Mouse (Mus musculus) frontal cortex, adult 2 months (tissue): ENCODE data around the gene Gltpd2. TPM values are rescaled to one million over a fixed set of nuclear protein-coding genes. Genes with fewer than 3 reads are reported as not detected.
"Not testable (repeated sequence)": the region's sequence is repeated elsewhere in the genome, so short reads cannot be mapped to it uniquely, and the experiment has no call there.

ENCODE experiments used
- DNase-seq, 2 experiments: peaks; one replicate each; pipeline ENCODE4 v3.0.0; 2022; ENCODE audit warnings: low spot score in 1 of 2; ENCODE audit errors: extremely low spot score in 1 of 2
- polyA plus RNA-seq: library from polyadenylated mRNA; depleted of rRNA; stranded (reverse); fragments of >200 nt; gene quantifications from 2 replicates; pipeline ENCODE4 v1.2.3, GENCODE M21; 2012; rRNA removed

The Gltpd2 gene
- polyA plus RNA-seq: 0.13 TPM in 1 of 2 replicates, not detected in the other

DNA sequence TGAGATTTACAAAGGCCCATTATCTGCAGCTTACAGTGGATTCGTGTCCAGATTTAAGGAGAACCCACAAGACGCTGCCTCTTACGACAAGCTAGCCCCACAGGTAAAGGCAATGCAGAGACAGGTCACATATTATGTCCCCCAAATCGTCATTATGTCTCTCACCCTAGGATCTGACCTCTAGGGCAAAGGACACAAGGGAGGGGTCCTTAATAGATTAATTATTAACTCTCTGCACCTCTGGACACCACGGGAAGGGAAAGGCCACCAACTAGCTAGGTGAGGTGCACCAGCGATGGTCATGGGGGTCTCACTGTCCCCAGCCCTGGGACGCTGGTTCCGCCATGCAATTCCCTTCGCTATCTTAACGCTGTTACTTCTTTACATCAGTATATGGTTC is at the start of gene Gltpd2:
Gene Gltpd2, plus strand, starts transcription at position 274 of the 400 bp plus-strand sequence.
- DNase-seq: no peak

DNA sequence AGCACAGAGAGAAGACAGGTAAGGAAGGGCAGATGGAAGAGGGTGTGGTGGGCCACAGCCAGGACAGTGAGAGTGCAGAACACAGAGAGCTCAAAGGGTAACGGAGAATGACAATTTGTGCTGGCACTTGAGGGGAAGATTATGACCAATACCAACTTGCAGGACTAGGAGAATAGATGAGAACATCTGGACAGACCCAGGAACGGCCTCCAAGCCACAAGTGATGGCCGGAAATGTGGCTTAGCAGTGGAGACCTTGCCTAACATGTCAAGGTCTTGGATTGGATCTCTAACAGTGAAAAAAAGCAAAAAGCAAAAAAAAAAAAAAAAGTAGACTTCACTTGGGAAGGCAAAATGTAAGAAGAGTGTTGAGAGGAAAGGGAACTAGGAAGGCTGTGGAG is 49.2 kb upstream of the Gltpd2 start:
- DNase-seq: no peak

DNA sequence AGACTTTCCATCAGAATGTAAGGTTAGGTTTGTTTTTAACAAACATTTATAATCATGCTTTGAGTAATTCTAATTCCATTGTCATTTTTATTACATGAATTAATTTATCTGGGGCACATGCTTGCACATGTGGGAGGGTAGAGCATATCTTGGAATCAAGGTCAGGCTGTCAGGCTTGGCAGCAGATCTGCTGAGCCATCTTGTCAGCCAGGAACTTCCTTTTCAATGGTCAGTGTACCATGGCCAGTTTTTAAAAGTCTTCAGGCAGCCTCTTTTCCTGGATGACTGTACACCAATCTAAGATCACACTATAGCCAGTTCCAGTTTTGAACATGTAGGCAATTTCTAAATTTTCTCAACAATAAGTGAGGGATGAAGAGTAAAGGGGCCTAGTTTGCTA is 46.3 kb upstream of the Gltpd2 start:
- DNase-seq: no peak

DNA sequence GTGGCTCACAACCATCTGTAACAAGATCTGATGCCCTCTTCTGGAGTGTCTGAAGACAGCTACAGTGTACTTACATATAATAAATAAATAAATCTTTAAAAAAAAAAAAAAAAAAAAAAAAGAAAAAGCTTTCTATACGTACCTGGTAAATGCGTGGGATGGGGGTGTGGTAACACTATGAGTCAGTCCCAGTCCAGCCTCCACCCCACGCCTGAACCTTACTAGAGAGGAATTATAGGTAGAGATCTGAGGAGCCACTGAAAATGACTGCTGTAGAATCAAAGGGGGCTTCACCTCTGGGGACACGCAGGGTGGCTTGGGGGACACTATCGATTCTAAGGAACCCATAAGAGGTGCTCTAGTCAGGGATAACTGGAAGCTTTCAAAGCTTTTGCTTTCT is 45.7 kb upstream of the Gltpd2 start:
- DNase-seq: not testable (repeated sequence)

GRCm38 (mm10) chr11:70474872-70475534 is 44.0 kb upstream of the Gltpd2 start:
- no peak for DNase-seq

DNA sequence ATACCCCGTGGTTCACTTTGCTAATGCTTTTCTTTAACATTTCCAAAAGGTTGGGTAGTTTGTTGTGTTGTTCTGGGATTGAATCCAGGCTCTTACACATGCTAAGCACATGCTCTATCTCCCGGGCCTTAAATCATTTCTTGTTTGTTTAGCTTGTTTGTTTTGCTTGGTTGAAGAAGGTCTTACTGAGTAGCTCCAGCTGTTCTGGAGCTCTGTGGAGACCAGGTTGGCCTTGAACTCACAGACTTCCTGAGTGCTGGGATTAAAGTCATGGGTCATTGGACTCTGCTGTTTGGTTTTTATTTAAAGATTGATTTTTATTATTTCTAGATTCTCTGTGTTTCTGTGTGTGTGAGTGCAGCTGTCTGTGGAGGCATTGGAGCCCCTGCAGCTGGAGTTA is 33.5 kb upstream of the Gltpd2 start:
- DNase-seq: no peak

GRCm38 (mm10) chr11:70487816-70488215 is 31.2 kb upstream of the Gltpd2 start:
- DNase-seq: no peak

DNA sequence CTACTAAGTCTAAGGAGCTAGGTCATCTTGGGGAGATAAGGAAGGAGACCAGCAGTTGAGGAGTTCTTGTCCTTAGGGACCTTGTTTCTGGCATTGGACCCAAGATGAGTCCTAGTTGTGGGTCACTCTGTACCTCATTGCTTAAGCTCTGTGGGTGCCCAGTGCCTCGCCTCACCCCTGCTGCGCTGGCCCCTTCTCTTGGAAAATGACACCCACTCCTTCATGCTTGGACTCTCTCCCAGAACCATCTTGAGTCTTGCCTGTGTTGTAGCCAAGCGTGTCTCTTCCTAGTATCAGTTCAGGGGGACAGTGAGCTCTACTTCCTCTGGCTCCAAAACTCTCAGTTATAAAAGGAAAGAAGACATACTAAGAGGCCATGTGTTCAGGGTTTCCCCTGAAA is 29.9 kb upstream of the Gltpd2 start:
- DNase-seq: peak in 1 of 2 experiments; percentile 15

DNA sequence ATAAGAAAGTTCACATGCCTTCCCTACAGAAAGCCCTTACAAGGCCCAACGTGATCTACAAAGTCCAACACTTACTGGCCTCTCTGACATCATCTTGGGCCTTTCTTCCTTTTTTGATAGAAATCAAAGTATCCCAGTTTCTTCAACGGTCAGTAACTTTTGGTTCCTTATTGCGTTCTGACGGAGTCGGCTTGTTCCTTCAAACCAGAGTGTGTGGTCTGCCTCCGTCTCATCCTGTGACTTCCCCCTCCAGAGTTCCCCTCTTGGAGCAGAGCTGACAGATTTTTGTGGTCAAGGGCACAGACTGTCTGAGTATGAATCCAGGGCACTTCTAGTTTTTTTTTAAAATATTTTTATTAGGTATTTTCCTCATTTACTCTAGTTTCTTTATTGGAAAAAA is 29.3 kb upstream of the Gltpd2 start:
- no peak for DNase-seq

- DNase-seq: peak in 1 of 2 experiments; percentile 35
Observed at GRCm38 (mm10) chr11:70499566-70500475, 19.2 kb upstream of the Gltpd2 start.

GRCm38 (mm10) chr11:70500476-70500812 is 18.6 kb upstream of the Gltpd2 start:
- DNase-seq: no peak

DNA sequence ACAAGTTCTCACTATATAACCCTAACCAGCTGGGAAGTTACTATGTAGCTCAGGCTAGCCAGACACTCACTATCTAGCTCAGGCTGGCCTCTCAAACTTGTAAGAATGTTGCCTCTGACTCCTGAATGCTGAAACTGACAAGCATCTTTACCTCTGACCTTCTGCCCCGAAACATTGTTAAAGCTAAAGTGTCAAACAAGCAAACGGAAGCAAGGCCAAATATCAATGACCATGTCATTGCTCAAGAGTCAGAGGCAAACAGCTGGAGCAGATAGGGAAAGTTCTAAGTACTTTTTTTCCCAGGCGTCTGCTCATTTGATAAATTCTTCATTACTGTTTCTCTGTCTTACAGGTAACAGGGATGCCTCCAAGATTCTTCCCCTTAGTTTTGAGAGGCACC is 17.0 kb upstream of the Gltpd2 start:
- DNase-seq: no peak

DNA sequence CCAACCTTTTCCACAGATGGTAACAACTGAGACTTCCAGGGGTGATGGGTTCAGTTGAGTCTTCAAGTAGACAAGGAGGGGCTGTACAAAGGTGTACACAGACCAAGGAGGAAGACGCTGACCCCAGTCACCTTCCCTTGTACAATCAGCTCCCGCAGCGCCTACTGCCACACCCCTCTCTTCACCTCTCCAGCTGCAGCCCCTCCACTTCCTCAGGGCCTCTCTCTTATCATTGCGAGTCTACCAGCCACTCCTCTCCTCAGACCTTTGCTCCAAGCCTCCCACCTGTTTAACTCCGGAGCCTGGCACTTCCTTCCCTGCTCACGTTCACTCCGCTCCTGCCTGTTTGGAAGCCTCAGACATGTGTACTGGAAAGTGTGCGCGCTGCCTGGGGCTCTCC is 14.0 kb upstream of the Gltpd2 start, which contains the start of gene Tm4sf5:
Gene Tm4sf5, plus strand, starts transcription at position 275 of the 400 bp plus-strand sequence.
- DNase-seq: no peak

GRCm38 (mm10) chr11:70506385-70506784 is 12.6 kb upstream of the Gltpd2 start:
- DNase-seq: peak in 1 of 2 experiments; percentile 72

DNA sequence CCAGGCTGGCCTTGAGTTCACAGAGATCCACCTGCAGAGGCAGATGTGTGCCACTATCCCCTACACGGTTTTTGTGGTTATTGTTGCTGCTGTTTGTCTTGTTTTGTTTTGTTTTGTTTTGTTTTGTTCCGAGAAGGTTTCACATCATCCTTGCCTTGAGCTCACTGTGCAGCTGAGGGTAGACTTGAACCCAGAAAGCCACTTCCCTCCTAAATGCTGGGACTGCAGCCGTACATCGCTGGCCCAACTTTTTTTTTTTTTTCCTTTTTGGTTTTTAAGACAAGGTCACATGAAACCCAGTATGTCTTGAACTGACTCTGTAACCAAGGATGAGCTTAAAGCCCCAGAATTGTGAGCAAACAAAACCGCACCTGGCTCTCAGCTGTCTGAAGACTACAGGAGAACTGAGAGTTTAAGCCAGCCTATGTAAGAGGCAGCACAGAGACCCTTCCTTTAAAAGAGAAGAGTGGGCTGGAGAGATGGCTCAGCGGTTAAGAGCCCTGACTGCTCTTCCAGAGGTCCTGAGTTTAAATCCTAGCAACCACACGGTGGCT is 12.0 kb upstream of the Gltpd2 start:
- no peak for DNase-seq

DNA sequence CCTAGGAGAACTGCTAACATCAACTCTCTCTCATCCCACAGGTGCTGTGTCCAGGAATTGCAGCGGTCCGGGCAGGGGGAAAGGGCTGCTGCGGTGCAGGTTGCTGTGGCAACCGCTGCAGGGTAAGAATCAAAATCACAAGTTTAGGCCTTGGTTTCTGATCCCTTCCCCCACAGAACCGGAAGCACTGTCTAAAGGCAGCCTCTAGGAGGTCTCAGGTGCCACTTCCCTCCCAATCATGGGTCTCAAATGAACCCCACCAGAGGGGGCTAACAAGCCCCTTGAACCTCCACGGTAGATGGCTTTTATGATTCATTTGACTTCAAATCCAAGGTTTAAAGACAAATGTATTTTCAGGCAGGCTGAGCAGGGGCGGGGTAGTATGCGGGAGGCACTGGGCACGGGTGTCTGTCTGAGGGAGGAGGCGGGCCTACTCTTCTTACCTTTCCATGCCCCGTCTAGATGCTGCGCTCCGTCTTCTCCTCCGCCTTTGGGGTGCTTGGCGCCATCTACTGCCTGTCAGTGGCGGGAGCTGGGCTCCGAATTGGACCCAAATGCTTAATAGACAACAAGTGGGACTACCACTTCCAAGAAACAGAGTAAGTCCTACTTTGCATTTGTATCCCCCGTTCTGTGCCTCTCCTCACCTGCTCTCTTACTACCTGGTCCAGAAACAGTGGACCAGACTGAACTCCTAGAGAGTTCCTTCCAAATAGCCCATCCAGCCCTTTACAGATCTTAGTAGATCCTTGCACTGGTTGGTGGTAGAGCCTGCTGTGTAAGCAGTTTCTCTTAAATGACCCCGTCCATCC is 9.0 kb upstream of the Gltpd2 start:
- DNase-seq: peak in 1 of 2 experiments; percentile 60

GRCm38 (mm10) chr11:70511242-70511641 is 7.8 kb upstream of the Gltpd2 start:
- no peak for DNase-seq

DNA sequence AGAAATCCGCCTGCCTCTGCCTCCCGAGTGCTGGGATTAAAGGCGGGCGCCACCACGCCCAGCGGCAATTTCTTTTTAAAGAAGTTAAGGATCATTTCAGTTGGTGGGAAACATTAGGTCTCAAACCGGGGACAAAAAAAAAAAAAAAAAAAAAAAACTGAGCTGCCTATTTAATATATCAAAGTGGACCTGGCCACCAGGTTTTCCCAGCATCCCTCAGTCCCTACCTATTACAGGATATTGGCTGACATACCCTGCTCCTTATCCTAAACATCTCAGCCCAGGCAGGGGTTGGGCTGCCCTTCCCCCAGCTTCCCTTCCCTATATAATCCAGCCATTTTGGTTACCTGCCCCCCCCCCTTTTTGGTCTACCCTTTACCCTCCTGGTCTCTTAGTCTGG is 7.2 kb upstream of the Gltpd2 start:
- no peak for DNase-seq

DNA sequence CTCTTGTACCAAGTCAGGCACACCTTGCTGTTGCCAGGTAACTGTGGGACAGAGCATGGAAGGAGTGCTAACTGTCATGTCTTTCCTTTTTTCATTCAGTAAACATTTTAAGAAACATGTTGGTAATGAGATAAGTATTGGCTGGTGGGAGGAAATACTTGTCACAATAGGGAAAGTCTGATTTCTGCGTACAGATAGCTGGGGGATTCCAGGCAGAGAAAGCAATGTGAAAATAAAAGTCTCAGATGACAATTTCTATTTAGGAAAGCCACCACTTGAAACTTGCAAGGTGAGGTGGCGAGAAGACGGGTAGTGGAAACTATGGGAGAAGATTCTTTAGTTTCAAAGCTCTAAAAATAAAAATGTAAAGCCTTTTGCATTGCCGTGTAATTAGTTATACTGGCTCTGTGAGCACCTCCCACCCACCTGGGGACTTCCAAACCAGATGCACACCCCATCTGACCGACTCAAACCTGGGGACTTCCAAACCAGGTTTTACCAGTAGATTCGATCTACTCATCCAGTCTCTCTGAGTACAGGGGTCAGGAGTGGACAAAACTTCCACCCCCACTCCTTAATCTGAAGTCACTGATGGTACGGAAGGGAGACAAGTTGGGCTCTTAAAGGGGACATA is 6.2 kb upstream of the Gltpd2 start:
- DNase-seq: no peak

GRCm38 (mm10) chr11:70513520-70513919 is 5.5 kb upstream of the Gltpd2 start:
- DNase-seq: no peak
